ENCODE assay signal across 8 mouse cellular contexts in the genomic region with DNA sequence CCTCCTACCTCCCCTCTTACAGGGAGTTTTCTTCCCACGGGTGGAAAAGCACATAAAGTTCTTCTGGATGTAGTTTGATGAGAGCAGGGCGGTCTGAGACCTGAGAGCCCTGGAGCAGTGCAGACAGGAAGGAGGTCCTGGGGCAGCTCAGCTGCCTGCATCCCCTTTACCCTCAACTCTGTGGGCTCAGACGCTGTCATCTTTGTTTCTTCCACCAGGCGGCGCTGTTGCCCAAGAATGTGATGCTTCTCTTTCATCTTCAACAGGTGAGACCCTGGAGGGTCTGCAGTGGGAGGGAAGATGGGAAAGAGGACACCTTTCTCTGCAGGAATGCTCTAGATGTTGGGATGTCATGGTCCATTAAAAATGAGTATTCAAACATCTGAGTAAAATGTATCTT. TPM values are rescaled to one million over a fixed set of nuclear protein-coding genes. Genes with fewer than 3 reads are reported as not detected.
DNase-seq lines count a peak whose midpoint lies in the region; TF ChIP-seq lines count a peak whose summit lies in the region.
"Not testable (repeated sequence)": the region's sequence is repeated elsewhere in the genome, so short reads cannot be mapped to it uniquely, and the experiment has no call there.

No protein-coding gene starts in this region.

- H3K27me3 ChIP-seq in thymus, adult 2 months (ENCODE audit: control insufficient read depth, insufficient read depth, low read length): not testable (repeated sequence)

- H3K4me1 ChIP-seq in lung, adult 2 months (ENCODE audit: control insufficient read depth, insufficient read depth, low read length); thymus, adult 2 months (replicated peaks; ENCODE audit: control insufficient read depth, insufficient read depth, low read length): not testable (repeated sequence)

- not testable (repeated sequence) for H3K4me3 ChIP-seq in lung, adult 2 months (replicated peaks; ENCODE audit: extremely low read depth, low read depth, low read length); thymus, adult 2 months (ENCODE audit: control insufficient read depth, insufficient read depth, low read length)

- peak; percentile 63 for TF ChIP-seq CTCF in lung, adult 2 months (IDR thresholded peaks at IDR 0.05; ENCODE audit: insufficient read depth, low read length)
- TF ChIP-seq CTCF in thymus, adult 2 months (IDR thresholded peaks at IDR 0.05; ENCODE audit: borderline replicate concordance, control insufficient read depth, extremely low read depth, insufficient read depth, low read length, poor library complexity): peak; percentile 57; the same call in 1 of the 2 replicates

- peak; percentile 54 for DNase-seq in CD4-positive helper T cell, adult 2 months (ENCODE audit: low read depth, low spot score)
- peak; percentile 77 for DNase-seq in adrenal gland, postnatal 14 days
- DNase-seq in embryo, embryonic 11.5 days (ENCODE audit: low read depth, low spot score): peak; percentile 44
- peak; percentile 44 for DNase-seq in heart, adult 8-10 months (ENCODE audit: low spot score)
- peak; percentile 51 to 84 for DNase-seq in kidney, postnatal 36 days
- DNase-seq in lung, adult 2 months: peak; percentile 77
- DNase-seq in ovary, postnatal 14 days (ENCODE audit: low spot score): peak; percentile 53
- DNase-seq in thymus, adult 2 months: peak; percentile 91

- 1% methylated on average over 5 of the region's 5 CpGs for WGBS in lung, adult 2 months
- 4% methylated on average over 5 of the region's 5 CpGs for WGBS in thymus, adult 2 months

- not testable (repeated sequence) for H3K36me3 ChIP-seq in thymus, adult 2 months (ENCODE audit: control insufficient read depth, insufficient read depth, low read length)

- not testable (repeated sequence) for TF ChIP-seq POLR2A in lung, adult 2 months (IDR thresholded peaks at IDR 0.05; ENCODE audit: borderline replicate concordance, extremely low read depth, low read depth, low read length); thymus, adult 2 months (IDR thresholded peaks at IDR 0.05; ENCODE audit: control insufficient read depth, extremely low read depth, insufficient read depth, low read length, poor library complexity)

- H3K27ac ChIP-seq in thymus, adult 2 months (ENCODE audit: control insufficient read depth, insufficient read depth, low read length): not testable (repeated sequence)

RNA-seq across cellular contexts. Expression of gene H2-Q1, which starts 24.4 kb away (rescaled TPM):
- total RNA-seq in adrenal gland, postnatal 14 days (2021): 1.7 and 2.7 TPM in 2 replicates
- 1 to 10 TPM in 3 of 4 experiments, under 1 TPM in 1; 0.53 to 1.5 (median 1.4) TPM for total RNA-seq in heart, adult 8-10 months (2022)
- polyA plus RNA-seq in lung, adult 2 months (2012; rRNA removed): 0.49 and 0.71 TPM in 2 replicates
- 4.6 and 6.7 TPM in 2 replicates for polyA plus RNA-seq in thymus, adult 2 months (2012; rRNA removed)

RNA-seq across cellular contexts. Expression of gene H2-D1, which starts 33.3 kb away (rescaled TPM):
- 93.3 and 154 TPM in 2 replicates for total RNA-seq in adrenal gland, postnatal 14 days (2021)
- total RNA-seq in heart, adult 8-10 months (2022): 100 to 1,000 TPM; 108 to 169 (median 117) TPM
- polyA plus RNA-seq in lung, adult 2 months (2012; rRNA removed): 878 and 1,286 TPM in 2 replicates
- polyA plus RNA-seq in thymus, adult 2 months (2012; rRNA removed): 873 and 1,061 TPM in 2 replicates

RNA-seq across cellular contexts. Expression of gene H2-Q2, which starts 46.2 kb away (rescaled TPM):
- 0.49 and 1.3 TPM in 2 replicates for total RNA-seq in adrenal gland, postnatal 14 days (2021)
- 1 to 10 TPM in 2 of 4 experiments, under 1 TPM in 2; 0.84 to 1.3 (median 1.1) TPM for total RNA-seq in heart, adult 8-10 months (2022)
- 6.4 and 6.6 TPM in 2 replicates for polyA plus RNA-seq in lung, adult 2 months (2012; rRNA removed)
- polyA plus RNA-seq in thymus, adult 2 months (2012; rRNA removed): 142 and 170 TPM in 2 replicates

RNA-seq across cellular contexts. Expression of gene Ddx39b, which starts 54.2 kb away (rescaled TPM):
- 200 and 232 TPM in 2 replicates for total RNA-seq in adrenal gland, postnatal 14 days (2021)
- 10 to 100 TPM; 76.7 to 92.1 (median 86.6) TPM for total RNA-seq in heart, adult 8-10 months (2022)
- 245 and 304 TPM in 2 replicates for polyA plus RNA-seq in lung, adult 2 months (2012; rRNA removed)
- 778 and 831 TPM in 2 replicates for polyA plus RNA-seq in thymus, adult 2 months (2012; rRNA removed)
